Mouse (Mus musculus): ENCODE measurements around the gene Opn1mw.
A peak's percentile ranks its signal among the peaks of the same experiment; 100 is the strongest.
"Not testable (repeated sequence)": the region's sequence is repeated elsewhere in the genome, so short reads cannot be mapped to it uniquely, and the experiment has no call there.

Opn1mw gene

DNA sequence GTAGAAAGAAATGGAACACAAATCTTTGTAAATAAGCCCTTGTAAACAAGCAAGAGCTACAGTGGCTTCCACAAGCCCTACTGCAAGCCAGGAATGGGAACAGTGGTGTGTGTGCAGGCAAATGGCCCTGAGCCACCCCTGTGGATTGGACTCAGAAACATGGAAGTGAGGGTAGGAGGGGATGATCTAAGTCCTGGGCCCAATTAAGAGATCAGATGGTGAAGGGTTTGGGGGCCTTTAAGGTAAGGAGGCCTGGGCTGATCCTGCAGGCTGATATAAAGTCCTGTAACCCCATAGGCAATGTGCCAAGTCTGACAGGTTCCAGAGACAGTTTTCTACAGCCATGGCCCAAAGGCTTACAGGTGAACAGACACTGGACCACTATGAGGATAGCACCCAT, at the start of gene Opn1mw:
TSS of gene Opn1mw (plus strand) at position 301 of the 400 bp plus-strand sequence.
- no peak for DNase-seq

DNA sequence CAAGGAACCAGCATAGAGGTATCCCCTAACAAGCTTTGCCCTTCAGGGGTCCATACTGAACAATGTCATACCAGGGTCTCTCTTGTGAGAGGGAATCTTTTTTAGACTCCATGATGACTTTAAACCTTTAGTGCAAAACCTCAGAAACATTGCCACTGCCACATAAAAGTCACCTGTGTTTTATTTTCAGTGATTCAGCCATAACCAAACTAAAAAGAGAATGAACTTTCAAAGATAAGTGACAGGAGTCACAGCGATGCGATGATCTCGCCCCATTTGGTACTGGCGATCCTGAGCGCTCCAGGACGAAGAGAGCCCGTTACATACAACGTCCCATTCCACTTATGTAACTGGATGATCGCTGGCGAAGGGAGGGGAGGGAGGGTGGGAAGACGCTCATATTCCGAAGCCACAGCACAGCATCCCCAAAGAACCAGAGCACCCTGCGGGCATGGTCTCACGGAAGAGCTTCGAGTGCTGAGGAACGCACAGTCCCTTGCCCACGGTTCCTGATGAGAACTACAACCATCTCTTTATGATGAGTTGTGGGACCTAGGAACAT, 42.9 kb upstream of the Opn1mw start:
- DNase-seq: no peak

- DNase-seq: peak; percentile 77
These were observed 42.2 kb upstream of the Opn1mw start for GRCm38 (mm10) chrX:74084946-74085498.

DNA sequence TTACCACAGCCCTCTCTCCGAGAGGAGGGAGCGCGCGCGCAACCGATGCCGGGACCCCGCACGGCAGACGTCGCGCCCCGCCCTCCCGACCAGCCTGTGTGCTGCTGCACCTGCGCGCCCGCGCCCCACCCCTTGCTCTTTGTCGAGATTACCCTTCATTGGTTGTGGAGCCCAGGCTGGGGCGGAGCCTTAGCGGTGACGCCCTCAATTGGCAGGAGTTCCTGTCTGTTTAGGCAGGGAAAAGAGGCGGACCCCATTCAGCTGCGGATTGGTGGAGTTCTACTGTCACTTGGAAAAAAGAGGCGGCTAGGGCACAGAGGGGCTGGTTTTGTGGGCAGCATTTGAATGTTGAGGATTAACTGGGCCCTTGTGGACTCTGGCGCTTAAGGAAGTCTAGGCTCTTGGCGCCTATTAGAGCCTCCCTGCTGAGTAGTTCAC, 41.6 kb upstream of the Opn1mw start:
- peak; percentile 97 for DNase-seq

- no peak for DNase-seq
These were observed 32.1 kb upstream of the Opn1mw start for GRCm38 (mm10) chrX:74095130-74095529.

DNA sequence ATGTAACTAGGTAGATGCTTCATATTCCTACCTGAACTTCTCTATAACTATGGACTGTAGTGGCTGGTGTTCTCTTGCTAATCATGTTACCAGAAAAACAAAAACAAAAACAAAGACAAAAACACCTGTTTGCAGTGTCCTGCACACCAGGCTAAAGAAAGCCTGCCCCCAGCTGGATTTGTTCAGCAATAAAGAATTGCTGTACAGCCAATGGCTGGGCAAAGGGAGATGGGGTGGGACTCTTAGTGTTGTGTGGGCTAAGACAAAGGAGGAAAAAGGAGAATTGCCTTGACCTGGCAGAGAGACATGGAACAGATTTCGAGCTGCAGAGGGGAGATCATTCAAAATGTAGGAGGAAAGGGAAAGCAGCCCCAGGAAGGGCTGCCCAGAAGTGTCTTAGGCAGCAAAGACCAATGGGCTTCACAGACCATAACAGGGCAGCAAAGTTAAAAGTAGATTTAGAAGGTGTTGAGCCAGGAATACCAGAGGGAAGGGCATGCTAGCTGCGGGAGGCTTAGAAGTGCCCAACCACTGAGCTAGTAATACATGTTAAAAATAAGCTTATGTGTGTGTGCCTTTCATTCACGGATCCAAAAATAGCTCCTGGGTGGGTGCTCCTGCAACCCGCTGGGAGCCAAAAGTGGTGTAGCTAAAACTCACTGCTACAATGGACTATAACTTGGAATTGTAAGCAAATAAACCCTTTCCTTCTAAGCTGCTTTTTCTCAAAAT, 23.6 kb upstream of the Opn1mw start:
- DNase-seq: no peak

- DNase-seq: no peak
These were observed 21.3 kb upstream of the Opn1mw start for GRCm38 (mm10) chrX:74105916-74106315.

GRCm38 (mm10) chrX:74108747-74109146, 18.5 kb upstream of the Opn1mw start:
- no peak for DNase-seq

- DNase-seq: no peak
These were observed 13.2 kb upstream of the Opn1mw start for GRCm38 (mm10) chrX:74114036-74114435.

- peak; percentile 69 for DNase-seq
These were observed 11.8 kb upstream of the Opn1mw start for GRCm38 (mm10) chrX:74115511-74115910.

GRCm38 (mm10) chrX:74124975-74125374, 2.3 kb upstream of the Opn1mw start:
- peak; percentile 31 for DNase-seq

GRCm38 (mm10) chrX:74135263-74135662, 8.0 kb downstream of the Opn1mw start, which contains the start of gene Mecp2:
Gene Mecp2 (minus strand): TSS chrX:74135363.
- DNase-seq: not testable (repeated sequence)

GRCm38 (mm10) chrX:74167738-74168137, 40.5 kb downstream of the Opn1mw start, which contains the start of gene Tex28:
Gene Tex28 (minus strand): TSS chrX:74167838.
- no peak for DNase-seq

DNA sequence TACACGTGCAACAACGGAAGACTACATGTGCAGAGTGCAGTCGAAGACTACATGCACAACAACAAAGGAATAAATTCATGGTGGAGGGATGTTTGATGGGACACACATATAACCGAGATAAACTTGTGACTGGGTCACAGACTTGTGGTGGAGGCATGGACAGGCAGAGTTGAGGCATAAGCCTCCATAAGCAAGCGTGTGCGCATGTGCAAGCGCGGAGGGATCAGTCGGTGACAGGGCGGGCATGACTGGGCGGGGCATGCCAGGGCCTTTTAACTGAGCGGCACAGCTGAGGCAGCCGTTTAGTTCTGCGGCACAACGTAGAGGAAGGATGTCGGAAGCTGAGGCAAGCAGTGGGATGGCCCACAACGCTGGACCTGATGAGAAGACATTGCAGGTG, 49.7 kb downstream of the Opn1mw start, which contains the start of gene Tktl1:
TSS of gene Tktl1 (plus strand) at position 301 of the 400 bp plus-strand sequence.
- no peak for DNase-seq

All from kidney, adult 18-20 months (tissue).